Mouse (Mus musculus) heart, embryonic 12.5 days (tissue): Measurements from ENCODE around the gene Dact3. TPM values are rescaled to one million over a fixed set of nuclear protein-coding genes. Genes with fewer than 3 reads are reported as not detected.

ENCODE experiments used
- ATAC-seq: fragments of 200-750 bp; cut with Nextera tagmentation; 2 replicates; pipeline ENCODE4 v1.8.0; 2017; ENCODE audit warnings: moderate TSS enrichment, moderate library complexity; ENCODE audit not compliant: insufficient number of reproducible peaks, low FRiP score
- H3K27ac ChIP-seq: fragments of 300-500 bp; sonication (generic); 2 replicates; pipeline ENCODE4 v1.5.1; 2016; ENCODE audit warnings: mild to moderate bottlenecking, moderate library complexity; ENCODE audit not compliant: poor library complexity, severe bottlenecking
- H3K27me3 ChIP-seq: fragments of 300-500 bp; sonication (generic); replicated peaks from 2 replicates; pipeline ENCODE4 v1.6.1; 2016; ENCODE audit warnings: mild to moderate bottlenecking, moderate library complexity
- H3K36me3 ChIP-seq: fragments of 300-500 bp; sonication (generic); 2 replicates; pipeline ENCODE4 v1.6.1; 2016; ENCODE audit warnings: mild to moderate bottlenecking, moderate library complexity
- H3K4me1 ChIP-seq: fragments of 300-500 bp; sonication (generic); replicated peaks from 2 replicates; pipeline ENCODE4 v1.6.1; 2016; ENCODE audit warnings: mild to moderate bottlenecking
- H3K4me2 ChIP-seq: fragments of 300-500 bp; sonication (generic); 2 replicates; pipeline ENCODE4 v1.6.1; 2016; ENCODE audit warnings: mild to moderate bottlenecking, moderate library complexity
- H3K4me3 ChIP-seq: fragments of 300-500 bp; sonication (generic); 2 replicates; pipeline ENCODE4 v1.5.1; 2016; ENCODE audit warnings: mild to moderate bottlenecking
- H3K9ac ChIP-seq: fragments of 300-500 bp; sonication (generic); 2 replicates; pipeline ENCODE4 v1.6.1; 2016; ENCODE audit warnings: mild to moderate bottlenecking, moderate library complexity
- H3K9me3 ChIP-seq: fragments of 300-500 bp; sonication (generic); replicated peaks from 2 replicates; pipeline ENCODE4 v1.6.1; 2016; ENCODE audit warnings: mild to moderate bottlenecking, moderate library complexity
- WGBS: fragments of 180-500 bp; shearing (Covaris S2); methylation state at CpG from one replicate; pipeline ENCODE4 v1.1.7; 2016; 5-methylcytosine and 5-hydroxymethylcytosine counted together
- polyA plus RNA-seq: library from polyadenylated mRNA; unstranded; fragments of >200 nt; fragmentation: Nextera tagmentation; extraction: Ambion mirVana; gene quantifications from 2 replicates; pipeline ENCODE4 v1.2.1, GENCODE M21; 2016

Dact3 gene
- polyA plus RNA-seq, 1 experiment from 2014 or later, result 14.3 TPM

DNA sequence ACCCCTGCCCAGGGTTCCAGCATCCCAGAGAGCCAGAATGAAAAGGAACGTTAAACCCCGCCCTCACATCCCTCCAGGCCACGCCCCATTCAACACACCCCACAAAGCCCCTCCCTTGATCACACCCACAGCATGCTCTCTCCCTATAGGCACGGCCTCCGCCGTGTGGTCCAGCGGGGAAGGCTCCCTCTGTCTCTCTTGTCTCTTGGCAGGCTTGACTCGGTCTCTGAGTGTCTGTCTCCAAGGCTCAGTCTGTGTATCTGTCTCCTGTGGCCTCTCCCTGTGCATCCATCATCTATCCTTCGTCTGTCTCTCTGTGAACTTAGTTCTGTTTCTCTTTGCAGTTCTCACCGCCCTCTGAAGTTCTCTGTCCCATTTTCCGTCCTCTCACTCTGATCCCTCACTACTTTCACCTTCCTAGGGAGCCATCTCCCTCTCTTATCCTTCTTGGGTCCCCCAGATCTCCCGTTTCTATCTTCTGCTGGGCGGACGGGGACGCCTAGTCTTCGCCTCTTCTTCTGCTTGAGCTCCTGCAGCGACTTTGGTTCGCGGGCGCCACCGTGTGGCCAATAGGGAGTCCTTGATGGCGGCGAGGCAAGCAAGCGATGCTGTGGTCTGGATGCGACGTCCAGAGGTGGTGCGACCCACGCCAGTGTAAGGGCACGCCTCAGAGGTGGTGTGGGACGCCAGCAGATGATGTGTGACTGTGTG is 16.7 kb downstream of the Dact3 start, which contains the start of gene Gng8:
Gng8 (plus strand) TSS at position 146 of the 711 bp plus-strand sequence.
- under 1% methylated on average over 30 of the region's 30 CpGs for WGBS
- ATAC-seq, result peak; percentile 83
- Histone ChIP-seq H3K36me3 (peaks cover 24% of the 10 kb centered on the region), H3K4me2 (peak within 1 kb of the TSS; percentile 71), H3K4me3 (peak within 1 kb of the TSS; percentile 35), H3K4me1 (peaks cover 45% of the 10 kb centered on the region), H3K27ac (peak within 1 kb of the TSS; percentile 77), H3K9ac (peak within 1 kb of the TSS; percentile 52; the same call in 1 of the 2 replicates), H3K27me3 (peaks cover 32% of the 10 kb centered on the region), H3K9me3 (0 out of 2 replicates have a peak, but pooled peaks cover 5% of the 10 kb centered on the region)

DNA sequence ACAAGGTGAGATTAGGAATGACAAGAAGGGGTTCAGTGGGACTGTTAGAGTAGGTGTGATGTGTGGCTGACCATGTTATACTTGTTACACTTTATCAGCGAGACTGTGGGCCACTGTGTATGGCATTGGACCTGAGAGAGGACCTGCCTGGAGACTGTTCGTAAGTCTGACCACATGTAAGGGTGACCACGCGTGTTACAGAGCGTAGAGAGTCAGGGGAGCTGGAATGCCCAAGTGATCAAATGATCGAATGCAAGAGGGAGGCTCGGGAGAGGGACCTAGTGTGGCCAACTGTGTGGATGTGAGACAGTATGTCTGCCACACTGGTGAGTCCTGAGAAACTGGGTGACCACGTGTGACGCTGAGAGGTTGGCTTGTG is 17.2 kb downstream of the Dact3 start:
- Histone ChIP-seq H3K9me3 (0 out of 2 replicates have a peak, but pooled peaks cover 5% of the 10 kb centered on the region), H3K4me1 (peaks cover 45% of the 10 kb centered on the region), H3K4me2 (peak overlapping the region; percentile 71), H3K9ac (peak overlapping the region; percentile 27; the same call in 1 of the 2 replicates), H3K4me3 (peak overlapping the region; percentile 35), H3K27ac (no peak overlapping the region), H3K27me3 (peaks cover 37% of the 10 kb centered on the region), H3K36me3 (peaks cover 19% of the 10 kb centered on the region)
- 43% methylated on average over 9 of the region's 9 CpGs for WGBS
- ATAC-seq, result no peak

DNA sequence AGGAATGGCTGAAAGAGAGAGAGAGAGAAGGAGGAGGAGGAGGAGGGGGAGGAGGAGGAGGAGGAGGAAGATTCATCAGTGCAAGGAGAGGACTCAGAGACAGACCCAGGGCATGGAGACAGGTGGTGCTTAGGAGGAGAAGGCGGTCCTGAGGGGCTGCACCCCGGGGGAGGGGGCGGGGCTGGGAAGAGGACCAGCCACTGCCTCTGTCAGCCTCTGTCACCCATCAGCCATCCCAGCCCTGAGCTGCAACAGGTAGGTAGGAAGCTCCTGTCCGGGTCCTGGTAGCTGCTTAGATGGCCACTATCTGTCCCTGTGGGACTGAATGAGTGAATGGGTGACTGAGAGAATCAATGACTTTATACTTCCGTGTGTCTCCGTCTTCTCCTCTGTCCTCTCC is 18.5 kb downstream of the Dact3 start:
- H3K4me2 ChIP-seq, result peak overlapping the region; percentile 71
- H3K27me3 ChIP-seq, result peaks cover 40% of the 10 kb centered on the region
- ATAC-seq, result no peak
- H3K9me3 ChIP-seq, result 0 out of 2 replicates have a peak, but pooled peaks cover 5% of the 10 kb centered on the region
- H3K27ac ChIP-seq, result no peak overlapping the region
- peak overlapping the region; percentile 0; the same call in 1 of the 2 replicates for H3K4me3 ChIP-seq
- WGBS, result 5% methylated on average over 6 of the region's 6 CpGs
- no peak overlapping the region for H3K9ac ChIP-seq
- H3K36me3 ChIP-seq, result peaks cover 7% of the 10 kb centered on the region; the same call in 1 of the 2 replicates
- peaks cover 45% of the 10 kb centered on the region for H3K4me1 ChIP-seq

DNA sequence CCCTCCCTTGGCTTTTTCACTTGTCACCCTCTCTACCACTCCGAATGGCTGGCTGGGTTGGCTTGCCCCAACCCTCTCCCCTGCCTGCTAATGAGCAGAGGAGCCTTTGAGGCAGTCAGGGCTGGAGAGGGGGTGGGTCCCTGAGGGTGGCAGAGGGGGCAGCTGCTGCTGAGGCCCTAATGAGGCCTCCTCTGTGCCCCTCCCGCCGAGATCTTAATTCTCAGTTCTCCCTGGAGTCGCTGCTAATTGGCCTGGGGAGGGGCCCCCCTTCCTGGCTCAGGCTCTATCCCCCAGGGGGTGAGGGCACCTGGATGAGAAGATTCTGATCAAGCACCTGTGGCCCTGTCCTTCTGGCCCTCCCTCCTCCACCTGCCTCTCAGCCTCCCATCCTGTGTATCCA is 19.2 kb downstream of the Dact3 start:
- Histone ChIP-seq H3K4me1 (peaks cover 45% of the 10 kb centered on the region), H3K36me3 (peaks cover 3% of the 10 kb centered on the region; the same call in 1 of the 2 replicates), H3K9ac (no peak overlapping the region), H3K27me3 (peaks cover 43% of the 10 kb centered on the region), H3K4me3 (peak overlapping the region; percentile 20; the same call in 1 of the 2 replicates), H3K4me2 (peak overlapping the region; percentile 71; the same call in 1 of the 2 replicates), H3K27ac (no peak overlapping the region), H3K9me3 (0 out of 2 replicates have a peak, but pooled peaks cover 5% of the 10 kb centered on the region)
- WGBS, result 2% methylated on average over 4 of the region's 4 CpGs
- no peak for ATAC-seq

DNA sequence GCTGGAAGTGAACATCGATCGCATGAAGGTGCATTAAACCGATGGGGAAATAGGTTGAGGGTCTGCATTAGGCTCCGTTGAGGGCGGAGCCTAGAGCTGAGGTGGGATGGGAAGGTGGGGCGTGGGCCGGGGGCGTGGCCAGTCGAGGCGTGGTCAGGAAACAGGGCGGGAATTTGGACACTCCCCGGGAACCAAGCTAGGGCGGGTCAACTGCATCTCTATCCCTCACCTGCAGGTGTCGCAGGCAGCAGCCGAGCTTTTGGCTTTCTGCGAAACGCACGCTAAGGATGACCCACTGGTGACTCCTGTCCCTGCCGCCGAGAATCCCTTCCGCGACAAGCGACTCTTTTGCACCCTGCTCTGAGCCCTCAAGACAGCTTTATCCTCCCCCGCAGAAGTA is 19.9 kb downstream of the Dact3 start:
- H3K9me3 ChIP-seq, result no peaks in the 10 kb centered on the region
- H3K9ac ChIP-seq, result no peak overlapping the region
- H3K4me2 ChIP-seq, result peak overlapping the region; percentile 71
- peaks cover 45% of the 10 kb centered on the region for H3K4me1 ChIP-seq
- peaks cover 50% of the 10 kb centered on the region for H3K27me3 ChIP-seq
- 0 out of 2 replicates have a peak, but pooled peaks have one; percentile 1 for ATAC-seq
- H3K4me3 ChIP-seq, result peak overlapping the region; percentile 20
- H3K36me3 ChIP-seq, result no peaks in the 10 kb centered on the region
- under 1% methylated on average over 24 of the region's 24 CpGs for WGBS
- H3K27ac ChIP-seq, result no peak overlapping the region

DNA sequence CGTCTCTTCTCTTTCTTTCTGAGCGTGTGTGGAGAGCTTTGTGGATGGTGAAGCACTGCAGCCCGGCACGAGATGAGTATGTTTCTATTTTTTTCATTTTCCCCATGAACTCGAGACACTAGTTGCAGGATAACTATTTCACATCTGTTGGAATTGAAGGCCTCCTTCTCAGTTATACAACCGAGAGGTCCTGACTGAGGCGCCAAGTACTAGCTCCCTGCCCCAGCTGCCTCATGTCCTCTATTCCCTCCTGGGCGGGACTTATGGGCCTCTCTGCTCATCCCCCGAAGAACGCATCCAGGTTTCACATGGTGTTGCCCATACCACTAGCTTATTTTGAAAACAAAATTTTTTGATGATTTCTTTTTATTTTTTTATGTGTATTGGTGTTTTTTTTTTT is 20.4 kb downstream of the Dact3 start:
- Histone ChIP-seq H3K27me3 (peaks cover 55% of the 10 kb centered on the region), H3K9ac (no peak overlapping the region)

DNA sequence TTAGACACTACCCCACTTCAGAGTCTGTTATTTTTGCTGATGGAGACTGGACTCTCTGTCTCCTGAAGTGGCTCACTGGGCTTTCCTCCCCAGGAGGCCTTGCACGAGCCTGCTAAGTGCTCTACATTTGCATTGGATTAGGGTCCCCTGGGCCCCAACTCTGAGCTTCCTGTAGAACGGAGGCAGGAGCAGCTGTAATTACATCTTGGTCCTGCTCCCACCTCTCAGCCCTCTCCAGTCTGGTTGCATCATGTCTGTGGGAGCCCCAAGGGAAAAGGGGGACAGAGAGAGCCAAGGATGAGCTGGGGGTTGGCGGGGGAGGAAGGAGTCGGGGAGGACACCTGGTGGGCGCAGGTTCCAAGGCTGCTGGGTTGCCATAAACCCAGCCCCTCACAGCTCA is 25.4 kb downstream of the Dact3 start:
- Histone ChIP-seq H3K4me1 (peaks cover 21% of the 10 kb centered on the region), H3K27me3 (peaks cover 66% of the 10 kb centered on the region), H3K4me3 (no peak overlapping the region), H3K9ac (no peak overlapping the region), H3K36me3 (no peaks in the 10 kb centered on the region), H3K27ac (no peak overlapping the region), H3K4me2 (no peak overlapping the region), H3K9me3 (no peaks in the 10 kb centered on the region)
- 34% methylated on average over 5 of the region's 5 CpGs for WGBS
- ATAC-seq, result no peak

More for the DNA sequence above, 20.4 kb downstream of the Dact3 start:
- Histone ChIP-seq H3K9me3 (no peaks in the 10 kb centered on the region), H3K4me1 (peaks cover 42% of the 10 kb centered on the region), H3K36me3 (no peaks in the 10 kb centered on the region), H3K27ac (no peak overlapping the region), H3K4me2 (peak overlapping the region; percentile 71), H3K4me3 (peak overlapping the region; percentile 20; the same call in 1 of the 2 replicates)
- ATAC-seq, result no peak
- WGBS, result 31% methylated on average over 10 of the region's 10 CpGs

DNA sequence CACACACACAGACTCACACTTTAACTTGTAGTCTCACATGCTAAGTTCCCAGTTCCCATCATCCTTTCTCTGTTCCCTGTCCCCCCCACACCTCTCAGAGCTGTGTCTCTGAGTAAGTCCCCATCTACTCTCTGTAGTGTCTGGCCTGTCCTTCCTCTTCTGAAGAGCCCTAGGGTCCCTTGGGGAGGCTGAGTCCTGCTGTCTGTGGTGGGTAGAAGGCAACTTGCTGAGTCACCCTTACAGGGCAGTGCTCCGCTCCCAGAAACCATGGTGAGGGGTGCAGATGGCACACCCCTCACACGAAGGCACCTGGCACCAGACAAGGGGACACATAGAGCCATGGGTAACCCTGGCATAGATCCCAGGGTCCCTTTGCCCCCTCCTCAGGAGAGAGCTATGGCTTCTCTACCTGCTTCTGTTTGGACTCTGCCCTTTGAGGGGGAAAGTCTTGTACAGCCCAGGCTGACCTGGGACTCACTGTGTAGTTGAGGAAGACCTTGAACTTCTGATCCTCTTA is 28.4 kb downstream of the Dact3 start:
- peaks cover 64% of the 10 kb centered on the region for H3K27me3 ChIP-seq
- no peak overlapping the region for H3K4me3 ChIP-seq
- peaks cover 49% of the 10 kb centered on the region for H3K4me1 ChIP-seq
- no peaks in the 10 kb centered on the region for H3K36me3 ChIP-seq
- H3K9me3 ChIP-seq, result no peaks in the 10 kb centered on the region
- no peak for ATAC-seq
- H3K9ac ChIP-seq, result no peak overlapping the region
- 85% methylated on average over 2 of the region's 2 CpGs for WGBS
- no peak overlapping the region for H3K4me2 ChIP-seq
- H3K27ac ChIP-seq, result no peak overlapping the region

DNA sequence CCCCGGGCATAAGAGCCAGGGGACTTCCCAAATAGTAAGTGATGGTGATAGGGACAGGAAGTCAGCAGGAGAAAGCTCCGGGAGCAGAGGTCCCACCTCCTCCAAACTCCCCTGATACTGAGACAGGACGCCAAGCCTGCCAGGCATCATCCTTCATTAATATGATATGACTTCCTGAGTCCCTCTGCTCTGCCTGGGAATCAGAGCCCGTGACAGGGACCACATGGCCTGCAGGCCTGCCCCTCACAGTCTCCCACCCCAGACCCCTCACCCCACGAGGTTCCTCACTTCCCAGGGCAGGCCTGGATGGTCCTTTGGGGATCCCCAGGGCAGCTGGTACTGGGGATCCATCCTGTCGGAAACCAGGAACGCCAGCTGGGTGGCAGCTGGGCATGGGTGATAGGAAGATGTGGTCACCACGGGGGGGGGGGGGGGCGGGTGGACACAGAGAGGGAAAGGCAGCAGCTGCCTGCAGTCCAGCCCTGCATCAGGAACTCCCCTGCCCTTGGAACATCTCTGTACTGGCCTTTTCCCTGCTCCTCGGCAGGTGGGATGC is 29.1 kb downstream of the Dact3 start:
- Histone ChIP-seq H3K4me2 (no peak overlapping the region), H3K9me3 (no peaks in the 10 kb centered on the region), H3K27me3 (peaks cover 62% of the 10 kb centered on the region), H3K4me3 (no peak overlapping the region), H3K36me3 (no peaks in the 10 kb centered on the region), H3K9ac (no peak overlapping the region), H3K4me1 (peaks cover 56% of the 10 kb centered on the region), H3K27ac (no peak overlapping the region)
- ATAC-seq, result no peak
- WGBS, result 40% methylated on average over 9 of the region's 10 CpGs

DNA sequence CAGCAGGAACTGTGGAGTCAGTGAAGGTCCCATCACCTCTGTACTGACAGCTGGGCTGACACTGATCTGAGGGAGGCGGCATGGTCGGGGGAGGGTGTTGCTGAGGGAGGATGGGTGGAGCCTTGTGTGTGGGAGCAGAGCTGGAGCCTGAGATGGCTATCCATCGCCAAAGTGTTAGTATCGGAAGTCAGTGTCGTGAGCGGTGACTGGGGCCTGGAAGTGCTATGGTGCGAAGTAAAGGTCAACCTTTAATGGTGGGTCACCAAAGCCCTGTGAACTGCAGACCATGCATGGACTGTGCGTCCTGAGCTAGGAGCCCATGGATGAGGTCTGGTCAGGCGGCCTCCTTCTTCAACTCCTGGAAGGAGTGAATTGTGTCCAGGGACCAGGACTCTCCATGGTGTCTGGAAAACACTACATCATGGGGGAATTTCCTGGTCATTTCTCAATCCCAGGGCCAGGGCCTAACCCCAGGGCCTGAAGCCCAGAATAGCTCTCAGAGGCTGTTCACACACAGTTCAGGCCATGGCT is 30.4 kb downstream of the Dact3 start:
- Histone ChIP-seq H3K27me3 (peaks cover 58% of the 10 kb centered on the region), H3K9ac (no peak overlapping the region), H3K36me3 (no peaks in the 10 kb centered on the region), H3K4me1 (peaks cover 60% of the 10 kb centered on the region), H3K4me3 (no peak overlapping the region), H3K4me2 (no peak overlapping the region), H3K9me3 (no peaks in the 10 kb centered on the region), H3K27ac (no peak overlapping the region)
- ATAC-seq, result no peak
- WGBS, result 41% methylated on average over 9 of the region's 9 CpGs

DNA sequence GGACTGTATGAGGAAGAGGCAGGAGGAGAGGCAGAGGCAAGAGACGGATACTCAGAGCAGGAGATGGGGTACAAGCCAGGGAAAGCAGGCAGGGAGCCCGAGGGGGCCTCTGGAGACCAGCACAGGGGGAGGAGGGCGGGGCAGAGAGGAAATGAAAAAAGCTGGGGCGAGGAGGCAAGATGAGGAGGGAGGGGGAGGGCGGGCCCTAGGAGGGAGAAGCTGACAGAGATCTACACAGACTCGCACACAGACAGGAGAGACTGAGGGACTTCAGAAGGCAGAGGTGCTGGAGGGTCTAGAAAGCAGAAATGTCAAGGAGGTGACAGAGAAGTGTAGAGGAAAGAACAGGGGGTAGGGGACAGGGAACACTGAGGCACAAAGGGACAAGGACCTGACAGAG is 31.2 kb downstream of the Dact3 start, which contains the start of gene Ptgir:
Ptgir (plus strand) TSS at position 210 of the 400 bp plus-strand sequence.
- Histone ChIP-seq H3K27ac (no peak within 1 kb of the TSS), H3K27me3 (peaks cover 56% of the 10 kb centered on the region), H3K4me2 (no peak within 1 kb of the TSS), H3K4me3 (no peak within 1 kb of the TSS), H3K4me1 (peaks cover 60% of the 10 kb centered on the region), H3K36me3 (no peaks in the 10 kb centered on the region), H3K9ac (no peak within 1 kb of the TSS), H3K9me3 (no peaks in the 10 kb centered on the region)
- 21% methylated on average over 6 of the region's 6 CpGs for WGBS
- no peak for ATAC-seq
